Mouse (Mus musculus): ENCODE measurements at regions not wholly inside any gene's neighbourhood (a gene's known extent, or its start where the extent isn't known, plus 50 kb on each side); places are given as distances from the start of the nearest gene placed in this dataset.

- no peak for DNase-seq
Observed at GRCm38 (mm10) chr12:25439029-25439551, 342.1 kb upstream of the Id2 start.

- no peak for DNase-seq
Observed at GRCm38 (mm10) chr12:25438217-25439028, 341.5 kb upstream of the Id2 start.

GRCm38 (mm10) chr12:25437556-25437955 lies 340.6 kb upstream of the Id2 start:
- DNase-seq: peak; percentile 56

GRCm38 (mm10) chr12:25436220-25436911 lies 339.4 kb upstream of the Id2 start:
- no peak for DNase-seq

- DNase-seq: no peak
Observed at GRCm38 (mm10) chr12:25432796-25433195, 335.9 kb upstream of the Id2 start.

GRCm38 (mm10) chr12:25430911-25431310 lies 334.0 kb upstream of the Id2 start:
- DNase-seq: no peak

- no peak for DNase-seq
Observed at GRCm38 (mm10) chr12:25427911-25428642, 331.1 kb upstream of the Id2 start.

GRCm38 (mm10) chr12:25417336-25417735 lies 320.4 kb upstream of the Id2 start:
- DNase-seq: no peak

- no peak for DNase-seq
Observed at GRCm38 (mm10) chr12:25416571-25416970, 319.6 kb upstream of the Id2 start.

- peak; percentile 15 for DNase-seq
Observed at GRCm38 (mm10) chr12:25415641-25416040, 318.7 kb upstream of the Id2 start.

- peak; percentile 57 for DNase-seq
Observed at GRCm38 (mm10) chr12:25415232-25415631, 318.3 kb upstream of the Id2 start.

- no peak for DNase-seq
Observed at GRCm38 (mm10) chr12:25407301-25407700, 310.4 kb upstream of the Id2 start.

GRCm38 (mm10) chr12:25400326-25400725 lies 303.4 kb upstream of the Id2 start:
- DNase-seq: no peak

GRCm38 (mm10) chr12:25398726-25399125 lies 301.8 kb upstream of the Id2 start:
- no peak for DNase-seq

GRCm38 (mm10) chr12:25394326-25394725 lies 297.4 kb upstream of the Id2 start:
- no peak for DNase-seq

- DNase-seq: no peak
Observed at GRCm38 (mm10) chr12:25393501-25393900, 296.6 kb upstream of the Id2 start.

GRCm38 (mm10) chr12:25389202-25389601 lies 292.3 kb upstream of the Id2 start:
- DNase-seq: no peak

GRCm38 (mm10) chr12:25387791-25388280 lies 290.9 kb upstream of the Id2 start:
- no peak for DNase-seq

- no peak for DNase-seq
Observed at GRCm38 (mm10) chr12:25382961-25383360, 286.0 kb upstream of the Id2 start.

- DNase-seq: no peak
Observed at GRCm38 (mm10) chr12:25382475-25382874, 285.5 kb upstream of the Id2 start.

GRCm38 (mm10) chr12:25381619-25382018 lies 284.7 kb upstream of the Id2 start:
- peak; percentile 39 for DNase-seq

- DNase-seq: no peak
Observed at GRCm38 (mm10) chr12:25379996-25380395, 283.1 kb upstream of the Id2 start.

- no peak for DNase-seq
Observed at GRCm38 (mm10) chr12:25379016-25379415, 282.1 kb upstream of the Id2 start.
